Mouse (Mus musculus) ES-Bruce4 (cell line): ENCODE measurements at regions not wholly inside any gene's neighbourhood (a gene's known extent, or its start where the extent isn't known, plus 50 kb on each side); places are given as distances from the start of the nearest gene placed in this dataset.
"Not testable (repeated sequence)": the region's sequence is repeated elsewhere in the genome, so short reads cannot be mapped to it uniquely, and the experiment has no call there.

ENCODE experiments used
- H3K27ac ChIP-seq: 2 replicates; pipeline ENCODE4 v1.5.1; 2012; ENCODE audit warnings: low read length, inconsistent platforms; ENCODE audit not compliant: insufficient read depth
- H3K27me3 ChIP-seq: 2 replicates; pipeline ENCODE4 v1.6.1; 2012; ENCODE audit warnings: mild to moderate bottlenecking, low read length, inconsistent platforms; ENCODE audit not compliant: control insufficient read depth, poor library complexity, insufficient read depth, severe bottlenecking
- H3K36me3 ChIP-seq: 2 replicates; pipeline ENCODE4 v1.6.1; 2012; ENCODE audit warnings: inconsistent platforms, mild to moderate bottlenecking, low read length, moderate library complexity; ENCODE audit not compliant: control insufficient read depth, poor library complexity, insufficient read depth, severe bottlenecking
- H3K4me1 ChIP-seq: one replicate; pipeline ENCODE4 v1.8.1; 2011; ENCODE audit warnings: low read length; ENCODE audit not compliant: control insufficient read depth, insufficient read depth
- H3K4me3 ChIP-seq: 2 replicates; pipeline ENCODE4 v1.5.1; 2011; ENCODE audit warnings: low read depth, mild to moderate bottlenecking, low read length
- H3K9ac ChIP-seq: 2 replicates; pipeline ENCODE4 v1.6.1; 2012; ENCODE audit warnings: low read depth, mild to moderate bottlenecking, inconsistent platforms; ENCODE audit not compliant: poor library complexity, severe bottlenecking
- H3K9me3 ChIP-seq: replicated peaks from 2 replicates; pipeline ENCODE4 v1.6.1; 2012; ENCODE audit warnings: mild to moderate bottlenecking, low read length, inconsistent platforms; ENCODE audit not compliant: control insufficient read depth, poor library complexity, insufficient read depth, severe bottlenecking
- CTCF ChIP-seq: IDR thresholded peaks from one replicate; pipeline ENCODE4 v1.8.1; 2011; ENCODE audit warnings: low read depth, low read length
- EP300 ChIP-seq: IDR thresholded peaks from 2 replicates; pipeline ENCODE4 v1.6.1; 2011; ENCODE audit warnings: low read depth, low read length; ENCODE audit not compliant: insufficient read depth
- POLR2A ChIP-seq: IDR thresholded peaks from one replicate; pipeline ENCODE4 v1.8.1; 2011; ENCODE audit warnings: low read length; ENCODE audit not compliant: insufficient read depth

DNA sequence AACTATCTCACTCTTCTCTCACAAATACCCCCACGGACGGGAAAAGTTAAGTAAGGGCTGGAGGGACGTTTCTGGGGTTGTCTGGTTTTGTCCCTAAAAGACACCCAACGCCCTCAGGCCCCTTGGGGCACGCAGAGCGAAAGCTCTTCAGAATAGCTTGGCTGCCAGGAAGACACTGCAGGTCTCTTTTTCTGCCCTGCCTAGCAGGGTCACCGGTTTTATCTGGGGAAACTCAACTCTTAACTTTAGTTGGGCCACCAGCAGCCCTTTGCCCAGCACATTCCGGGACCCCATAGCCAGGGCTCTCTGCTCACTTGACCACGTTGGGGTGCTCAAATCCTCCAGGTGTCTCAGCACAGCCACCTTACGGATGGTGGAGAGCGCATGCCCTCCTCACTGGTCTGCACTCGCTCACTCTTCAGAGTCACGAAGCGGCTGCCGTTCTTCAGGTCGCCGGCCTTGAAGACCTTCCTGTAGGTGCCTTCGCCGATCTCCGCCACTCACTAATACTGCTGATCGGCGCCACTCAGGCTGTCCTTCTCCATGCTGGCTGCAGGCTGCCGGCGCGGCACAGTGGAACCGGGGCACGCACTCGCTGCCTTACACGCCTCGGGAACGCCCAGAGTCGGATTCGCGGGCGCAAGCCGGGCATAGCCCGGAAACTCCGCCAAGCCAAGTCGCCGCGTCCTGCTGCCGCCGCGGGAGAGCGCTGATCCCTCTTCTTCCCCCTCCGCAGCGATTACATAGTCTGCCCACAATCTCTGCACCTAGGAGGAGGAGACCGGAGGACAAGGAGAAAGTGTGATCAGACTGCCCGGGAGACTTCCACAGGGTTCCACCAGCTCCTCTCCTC lies 83.0 kb downstream of the Ulbp1 start:
- H3K9ac ChIP-seq: peak overlapping the region; percentile 4; the same call in 1 of the 2 replicates
- TF ChIP-seq CTCF: no peak
- TF ChIP-seq POLR2A: no peak
- TF ChIP-seq EP300: no peak
- H3K9me3 ChIP-seq: peaks cover 4% of the 10 kb centered on the region; the same call in 1 of the 2 replicates
- H3K27ac ChIP-seq: no peak overlapping the region
- H3K4me1 ChIP-seq: no peaks in the 10 kb centered on the region
- H3K4me3 ChIP-seq: peak overlapping the region; percentile 37
- H3K27me3 ChIP-seq: peaks cover 21% of the 10 kb centered on the region
- no peaks in the 10 kb centered on the region for H3K36me3 ChIP-seq

DNA sequence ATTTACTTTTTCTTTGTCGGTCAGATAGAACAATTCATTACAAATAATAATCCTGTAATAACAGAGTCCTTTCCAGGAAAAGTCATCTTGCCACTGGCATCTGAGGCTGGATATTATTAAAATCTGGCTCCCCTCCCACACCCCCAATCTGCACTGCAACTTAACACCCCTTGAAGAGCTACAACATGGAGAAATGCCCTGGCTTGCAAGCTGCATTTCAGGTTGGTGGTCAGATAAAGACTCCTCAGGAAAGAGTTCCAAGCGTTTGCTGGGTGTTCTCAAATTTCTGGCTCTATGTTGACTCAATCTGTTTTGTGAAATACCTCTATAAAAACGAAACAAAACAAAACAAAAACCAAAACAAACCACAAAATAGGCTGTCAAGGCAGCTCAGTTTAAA lies 114.6 kb downstream of the Ulbp1 start:
- not testable (repeated sequence) for H3K27me3 ChIP-seq, H3K4me1 ChIP-seq, H3K4me3 ChIP-seq, H3K9ac ChIP-seq, H3K36me3 ChIP-seq, H3K9me3 ChIP-seq, H3K27ac ChIP-seq

GRCm38 (mm10) chr10:7344290-7344689 lies 129.1 kb downstream of the Ulbp1 start:
- peaks cover 12% of the 10 kb centered on the region for H3K9me3 ChIP-seq
- not testable (repeated sequence) for H3K27ac ChIP-seq, H3K4me3 ChIP-seq, H3K36me3 ChIP-seq, H3K27me3 ChIP-seq, H3K4me1 ChIP-seq, H3K9ac ChIP-seq

GRCm38 (mm10) chr10:7343736-7344135 lies 129.7 kb downstream of the Ulbp1 start:
- not testable (repeated sequence) for H3K9ac ChIP-seq, H3K4me3 ChIP-seq, H3K4me1 ChIP-seq, H3K36me3 ChIP-seq, H3K27me3 ChIP-seq, H3K27ac ChIP-seq
- peaks cover 11% of the 10 kb centered on the region for H3K9me3 ChIP-seq

DNA sequence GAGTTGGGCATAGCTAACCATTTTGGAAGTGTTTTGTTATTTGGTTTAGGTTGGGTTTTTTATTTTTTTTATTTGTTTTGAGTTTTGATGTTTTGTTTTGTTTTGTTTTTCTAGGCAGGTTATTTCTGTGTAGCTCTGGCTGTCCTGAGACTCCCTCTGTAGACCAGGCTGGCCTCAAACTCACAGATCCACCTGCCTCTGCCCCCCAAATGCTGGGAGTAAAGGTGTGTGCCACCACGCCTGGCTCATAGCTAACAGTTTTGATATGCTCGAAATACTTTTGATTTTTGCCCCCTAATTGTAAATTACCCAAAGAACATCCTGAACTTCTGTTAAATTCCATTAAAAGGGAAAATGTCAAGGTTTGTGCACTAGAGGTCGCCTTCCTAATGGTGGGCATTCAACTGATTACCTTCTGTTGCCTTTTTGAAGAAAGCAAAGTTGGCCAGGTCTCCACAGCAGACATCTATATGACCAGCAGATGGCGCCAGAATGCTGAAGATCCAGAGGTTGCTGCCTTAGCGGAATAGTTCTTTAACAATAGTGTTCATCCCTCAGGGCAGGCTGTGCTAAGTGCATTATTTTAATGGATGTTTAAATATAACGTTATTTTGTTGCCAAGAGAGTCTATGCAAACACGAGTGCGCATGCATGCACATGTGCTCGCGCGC lies 121.2 kb upstream of the Cnksr3 start:
- no peak overlapping the region for H3K4me3 ChIP-seq
- H3K27ac ChIP-seq: no peak overlapping the region
- H3K4me1 ChIP-seq: no peaks in the 10 kb centered on the region
- H3K9me3 ChIP-seq: no peaks in the 10 kb centered on the region
- no peak overlapping the region for H3K9ac ChIP-seq
- no peaks in the 10 kb centered on the region for H3K36me3 ChIP-seq
- TF ChIP-seq EP300 (no peak), CTCF (peak; percentile 55)
- no peaks in the 10 kb centered on the region for H3K27me3 ChIP-seq

DNA sequence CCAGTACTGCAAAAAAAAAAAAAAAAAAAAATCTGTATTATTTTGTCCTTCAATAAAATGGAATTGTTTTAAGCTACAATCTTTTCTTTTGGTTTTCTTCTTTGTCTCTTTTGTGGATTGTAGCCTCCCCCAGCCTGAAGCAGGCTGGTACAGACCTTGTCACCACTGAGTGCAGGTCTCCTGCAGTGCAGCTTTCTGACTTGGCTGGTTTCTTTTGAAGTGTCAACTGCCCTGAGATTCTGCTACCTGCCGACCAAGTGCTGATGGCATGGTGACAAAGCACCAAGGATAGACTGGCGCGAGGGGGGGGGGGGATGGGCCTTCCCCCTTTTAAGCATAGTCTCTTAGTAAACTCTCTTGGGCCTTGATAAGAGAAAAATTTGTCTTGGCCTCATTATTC lies 116.2 kb upstream of the Cnksr3 start:
- TF ChIP-seq POLR2A: no peak
- no peak for TF ChIP-seq EP300
- no peak for TF ChIP-seq CTCF
- H3K27ac ChIP-seq: no peak overlapping the region
- no peak overlapping the region for H3K9ac ChIP-seq
- no peak overlapping the region for H3K4me3 ChIP-seq
- H3K36me3 ChIP-seq: no peaks in the 10 kb centered on the region
- H3K4me1 ChIP-seq: no peaks in the 10 kb centered on the region
- H3K27me3 ChIP-seq: no peaks in the 10 kb centered on the region
- H3K9me3 ChIP-seq: no peaks in the 10 kb centered on the region

- H3K36me3 ChIP-seq, H3K9me3 ChIP-seq, H3K9ac ChIP-seq, H3K27ac ChIP-seq, H3K27me3 ChIP-seq, H3K4me1 ChIP-seq, H3K4me3 ChIP-seq: not testable (repeated sequence)
These were observed 115.0 kb upstream of the Cnksr3 start for GRCm38 (mm10) chr10:7327046-7327445.
